Mouse (Mus musculus): Measurements from ENCODE around the gene Nfat5. TPM values are rescaled to one million over a fixed set of nuclear protein-coding genes. Genes with fewer than 3 reads are reported as not detected.

Nfat5 gene
- polyA plus RNA-seq (2012; rRNA removed) = 57.2 and 60.8 TPM in 2 replicates

GRCm38 (mm10) chr8:107292928-107293601 lies at the start of gene Nfat5:
Gene Nfat5, plus strand, starts transcription at chr8:107293470.
- DNase-seq (ENCODE audit: low spot score) = peak; percentile 100

- no peak for DNase-seq (ENCODE audit: low spot score)
Observed at GRCm38 (mm10) chr8:107244218-107244617, 49.1 kb upstream of the Nfat5 start.

GRCm38 (mm10) chr8:107248456-107248855 lies 44.8 kb upstream of the Nfat5 start:
- peak; percentile 34 for DNase-seq (ENCODE audit: low spot score)

GRCm38 (mm10) chr8:107251481-107252104 lies 41.7 kb upstream of the Nfat5 start:
- no peak for DNase-seq (ENCODE audit: low spot score)

- no peak for DNase-seq (ENCODE audit: low spot score)
Observed at GRCm38 (mm10) chr8:107253121-107253520, 40.1 kb upstream of the Nfat5 start.

GRCm38 (mm10) chr8:107254403-107254802 lies 38.9 kb upstream of the Nfat5 start:
- no peak for DNase-seq (ENCODE audit: low spot score)

- DNase-seq (ENCODE audit: low spot score) = peak; percentile 43
Observed at GRCm38 (mm10) chr8:107254951-107255457, 38.3 kb upstream of the Nfat5 start.

- DNase-seq (ENCODE audit: low spot score) = no peak
Observed at GRCm38 (mm10) chr8:107257223-107257622, 36.0 kb upstream of the Nfat5 start.

- no peak for DNase-seq (ENCODE audit: low spot score)
Observed at GRCm38 (mm10) chr8:107260120-107260519, 33.1 kb upstream of the Nfat5 start.

- DNase-seq (ENCODE audit: low spot score) = no peak
Observed at GRCm38 (mm10) chr8:107261172-107261571, 32.1 kb upstream of the Nfat5 start.

- DNase-seq (ENCODE audit: low spot score) = no peak
Observed at GRCm38 (mm10) chr8:107262046-107262705, 31.1 kb upstream of the Nfat5 start.

- DNase-seq (ENCODE audit: low spot score) = no peak
Observed at GRCm38 (mm10) chr8:107265811-107266210, 27.5 kb upstream of the Nfat5 start.

GRCm38 (mm10) chr8:107268501-107268900 lies 24.8 kb upstream of the Nfat5 start:
- DNase-seq (ENCODE audit: low spot score) = no peak

GRCm38 (mm10) chr8:107269191-107269590 lies 24.1 kb upstream of the Nfat5 start:
- no peak for DNase-seq (ENCODE audit: low spot score)

GRCm38 (mm10) chr8:107269617-107270139 lies 23.6 kb upstream of the Nfat5 start:
- DNase-seq (ENCODE audit: low spot score) = no peak

- DNase-seq (ENCODE audit: low spot score) = no peak
Observed at GRCm38 (mm10) chr8:107270287-107270686, 23.0 kb upstream of the Nfat5 start.

GRCm38 (mm10) chr8:107270751-107271150 lies 22.5 kb upstream of the Nfat5 start:
- DNase-seq (ENCODE audit: low spot score) = no peak

- no peak for DNase-seq (ENCODE audit: low spot score)
Observed at GRCm38 (mm10) chr8:107277323-107277883, 15.9 kb upstream of the Nfat5 start.

- DNase-seq (ENCODE audit: low spot score) = no peak
Observed at GRCm38 (mm10) chr8:107278571-107278970, 14.7 kb upstream of the Nfat5 start.

GRCm38 (mm10) chr8:107286686-107287085 lies 6.6 kb upstream of the Nfat5 start:
- no peak for DNase-seq (ENCODE audit: low spot score)

- no peak for DNase-seq (ENCODE audit: low spot score)
Observed at GRCm38 (mm10) chr8:107287522-107287921, 5.7 kb upstream of the Nfat5 start.

- DNase-seq (ENCODE audit: low spot score) = no peak
Observed at GRCm38 (mm10) chr8:107291171-107291601, 2.1 kb upstream of the Nfat5 start.
